Mouse (Mus musculus): ENCODE results near the gene Nexmif. TPM values are rescaled to one million over a fixed set of nuclear protein-coding genes. Genes with fewer than 3 reads are reported as not detected.

Gene Nexmif
- polyA plus RNA-seq (2012; rRNA removed) = 4.9 and 8.9 TPM in 2 replicates

GRCm38 (mm10) chrX:104200736-104201591 is at the start of gene Nexmif:
Gene Nexmif, minus strand, starts transcription at chrX:104201185.

Other genes starting within 250 kb of the Nexmif start
- gene Rlim, start 219.9 kb downstream of the Nexmif start, polyA plus RNA-seq (2012; rRNA removed) = 2.9 and 3.4 TPM in 2 replicates
- gene Abcb7, start 212.7 kb upstream of the Nexmif start, polyA plus RNA-seq (2012; rRNA removed) = 2.1 and 4.1 TPM in 2 replicates